Mouse (Mus musculus) naive thymus-derived CD4-positive, alpha-beta T cell, adult 2 months (primary cell): ENCODE data around the gene Gm10487.
"Not testable (repeated sequence)": the region's sequence is repeated elsewhere in the genome, so short reads cannot be mapped to it uniquely, and the experiment has no call there.

Experiments used
- DNase-seq: peaks from one replicate; pipeline ENCODE4 v3.0.0-alpha.2; 2011; ENCODE audit warnings: low read depth

Gm10487 gene

DNA sequence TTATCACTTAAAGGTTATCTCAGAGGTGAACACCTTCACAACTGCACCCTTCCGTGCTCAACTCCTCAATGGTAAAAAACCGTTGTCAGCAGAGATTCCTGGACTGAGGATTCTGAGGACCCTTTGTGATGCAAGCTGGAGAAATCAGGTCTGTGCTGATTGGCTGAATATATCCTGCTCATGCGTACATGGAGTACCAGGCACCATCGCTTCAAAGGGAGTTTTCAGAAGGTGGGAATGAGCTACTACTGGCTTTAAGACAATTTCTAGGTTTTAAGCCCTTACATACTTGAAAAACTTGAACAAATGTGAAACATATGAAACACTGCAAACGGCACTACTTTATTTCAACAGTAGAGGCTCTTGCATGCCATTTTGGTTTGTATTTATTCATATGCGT is at the start of gene Gm10487:
Gene Gm10487 (minus strand): TSS at position 101 of the 400 bp plus-strand sequence.
- not testable (repeated sequence) for DNase-seq
